Mouse (Mus musculus): ENCODE measurements around the gene Ddi2.
A peak's percentile ranks its signal among the peaks of the same experiment; 100 is the strongest.

The Ddi2 gene

GRCm38 (mm10) chr4:141688505-141688904 is 34.7 kb downstream of the Ddi2 start:
- DNase-seq (ENCODE audit: low spot score), result no peak

- no peak for DNase-seq (ENCODE audit: low spot score)
These were observed 36.7 kb downstream of the Ddi2 start for GRCm38 (mm10) chr4:141686525-141686924.

DNA sequence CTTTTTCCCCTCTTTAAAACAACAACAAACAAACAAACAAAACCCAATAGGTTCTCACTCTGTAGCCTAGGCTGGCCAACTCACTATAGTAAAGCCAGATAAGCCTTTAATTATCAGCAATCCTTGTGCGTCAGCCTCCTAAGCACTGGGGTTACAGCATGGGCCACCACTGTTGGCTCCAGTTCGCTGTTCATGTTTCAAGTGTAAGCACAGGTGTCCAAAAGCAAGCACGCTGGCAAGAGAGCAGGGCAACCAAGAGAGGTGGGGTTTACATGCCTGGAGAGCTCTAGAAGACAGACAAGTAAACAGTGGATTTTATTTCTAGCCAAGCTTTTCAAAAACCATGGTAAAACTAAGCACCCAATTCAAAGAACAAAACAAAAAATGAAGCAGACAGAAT is 37.1 kb downstream of the Ddi2 start:
- DNase-seq (ENCODE audit: low spot score), result no peak

DNA sequence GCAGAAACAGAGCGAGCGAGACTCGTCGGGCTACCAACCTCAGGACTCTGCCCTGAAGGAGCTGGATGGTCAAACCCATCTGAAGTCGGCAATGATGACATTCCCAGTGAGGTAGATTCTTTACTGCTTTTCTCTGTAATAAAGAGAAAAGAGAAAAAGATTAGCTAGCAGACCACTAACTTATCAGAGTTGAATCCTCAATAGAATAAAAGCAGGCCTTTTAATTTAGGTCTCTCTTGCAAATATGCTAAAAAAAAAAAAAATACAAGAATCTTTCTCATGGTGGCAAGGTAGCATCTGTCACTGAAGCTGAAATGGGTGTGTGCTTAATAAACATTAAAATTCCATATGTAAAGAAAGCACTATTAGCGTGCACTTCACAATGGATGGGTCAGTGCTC is 37.7 kb downstream of the Ddi2 start, which contains the start of gene Rsc1a1:
TSS of gene Rsc1a1 (minus strand) at position 101 of the 400 bp plus-strand sequence.
- DNase-seq (ENCODE audit: low spot score), result no peak

DNA sequence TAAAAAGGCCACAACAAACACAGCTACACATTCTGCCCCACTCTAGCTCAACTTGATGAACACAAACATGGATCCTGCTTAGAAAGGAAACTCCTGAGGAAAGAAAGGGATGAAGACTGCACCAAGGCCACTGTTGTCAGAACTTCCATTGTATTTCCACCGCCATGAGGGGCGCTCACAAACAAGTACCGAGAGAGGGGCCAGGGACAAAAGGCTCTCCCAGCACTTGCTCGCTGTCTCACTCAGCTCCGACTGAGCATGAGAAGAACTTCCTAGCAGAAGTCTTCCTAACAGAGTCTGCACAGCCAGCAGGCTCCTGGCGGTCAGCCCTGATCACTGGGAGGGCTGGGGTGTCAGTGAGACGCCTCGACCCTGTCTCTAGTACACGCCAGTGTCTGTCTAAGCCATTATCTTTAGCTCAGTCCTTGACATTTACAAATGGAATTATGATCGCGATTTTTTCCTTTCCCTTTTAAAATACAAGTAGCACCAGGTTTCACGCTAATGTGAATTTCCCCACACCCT is 40.5 kb downstream of the Ddi2 start:
- peak; percentile 72 for DNase-seq (ENCODE audit: low spot score)

- DNase-seq (ENCODE audit: low spot score), result no peak
These were observed 41.5 kb downstream of the Ddi2 start for GRCm38 (mm10) chr4:141681767-141682166.

DNA sequence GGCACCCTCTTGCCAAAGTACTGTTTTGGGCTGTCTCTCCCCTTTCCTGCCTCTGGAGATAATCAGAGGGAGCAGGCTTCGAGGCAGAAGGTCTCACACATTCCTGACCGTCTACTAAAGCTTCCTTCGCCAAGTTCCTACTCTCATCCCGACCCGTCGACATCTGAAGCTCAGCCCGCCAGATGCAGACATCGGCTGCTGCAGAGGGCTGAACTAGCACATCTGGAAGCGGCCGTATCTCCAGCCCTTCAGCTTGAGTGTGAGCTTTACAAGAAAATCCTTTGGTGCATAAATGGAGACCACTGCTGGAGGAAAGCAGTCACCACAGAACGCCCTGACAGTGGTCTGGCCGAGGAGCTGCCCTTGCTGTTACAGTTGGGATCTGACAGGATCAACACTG is 42.3 kb downstream of the Ddi2 start:
- DNase-seq (ENCODE audit: low spot score), result no peak

- DNase-seq (ENCODE audit: low spot score), result no peak
These were observed 44.2 kb downstream of the Ddi2 start for GRCm38 (mm10) chr4:141679016-141679415.

- no peak for DNase-seq (ENCODE audit: low spot score)
These were observed 46.7 kb downstream of the Ddi2 start for GRCm38 (mm10) chr4:141676462-141676979.

DNA sequence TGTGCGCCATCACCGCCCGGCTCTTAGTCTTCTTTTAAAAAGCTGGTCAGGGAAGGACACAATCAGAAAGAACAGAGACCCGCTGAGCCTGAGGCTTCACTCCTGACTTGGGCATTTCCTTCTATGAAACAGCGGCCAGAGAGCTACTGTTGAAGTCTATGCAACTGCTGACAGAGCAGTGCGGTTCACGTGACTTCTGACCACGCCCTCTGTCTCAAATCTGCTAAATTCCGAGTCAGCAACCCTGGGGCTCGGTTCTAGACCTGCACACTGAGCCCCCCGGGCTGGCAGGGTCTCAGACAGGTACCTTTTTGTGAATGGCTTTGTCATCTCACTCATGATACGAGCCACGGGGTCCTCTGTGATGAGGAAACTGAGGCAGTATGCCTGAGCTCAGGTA is 50.9 kb downstream of the Ddi2 start:
- DNase-seq (ENCODE audit: low spot score), result no peak

DNA sequence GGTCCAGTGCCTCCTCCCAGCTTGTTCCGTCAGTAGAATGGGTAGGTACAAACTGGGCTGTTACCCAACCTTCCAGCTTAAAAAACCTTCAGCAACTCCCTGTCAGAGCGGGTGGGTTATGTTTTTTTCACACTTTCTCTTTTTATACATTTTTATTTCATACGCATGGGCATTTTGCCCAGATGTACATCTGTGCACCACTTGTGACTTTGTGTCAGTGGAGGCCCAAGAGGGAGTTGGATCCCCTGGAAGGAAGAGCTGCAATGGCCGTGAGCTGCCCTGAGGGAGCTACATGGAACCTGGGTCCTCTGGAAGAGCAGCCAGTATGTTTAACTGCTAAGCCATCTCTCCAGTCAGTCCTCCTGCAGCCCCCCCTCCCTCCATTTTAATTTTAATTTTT is 51.8 kb downstream of the Ddi2 start:
- no peak for DNase-seq (ENCODE audit: low spot score)

DNA sequence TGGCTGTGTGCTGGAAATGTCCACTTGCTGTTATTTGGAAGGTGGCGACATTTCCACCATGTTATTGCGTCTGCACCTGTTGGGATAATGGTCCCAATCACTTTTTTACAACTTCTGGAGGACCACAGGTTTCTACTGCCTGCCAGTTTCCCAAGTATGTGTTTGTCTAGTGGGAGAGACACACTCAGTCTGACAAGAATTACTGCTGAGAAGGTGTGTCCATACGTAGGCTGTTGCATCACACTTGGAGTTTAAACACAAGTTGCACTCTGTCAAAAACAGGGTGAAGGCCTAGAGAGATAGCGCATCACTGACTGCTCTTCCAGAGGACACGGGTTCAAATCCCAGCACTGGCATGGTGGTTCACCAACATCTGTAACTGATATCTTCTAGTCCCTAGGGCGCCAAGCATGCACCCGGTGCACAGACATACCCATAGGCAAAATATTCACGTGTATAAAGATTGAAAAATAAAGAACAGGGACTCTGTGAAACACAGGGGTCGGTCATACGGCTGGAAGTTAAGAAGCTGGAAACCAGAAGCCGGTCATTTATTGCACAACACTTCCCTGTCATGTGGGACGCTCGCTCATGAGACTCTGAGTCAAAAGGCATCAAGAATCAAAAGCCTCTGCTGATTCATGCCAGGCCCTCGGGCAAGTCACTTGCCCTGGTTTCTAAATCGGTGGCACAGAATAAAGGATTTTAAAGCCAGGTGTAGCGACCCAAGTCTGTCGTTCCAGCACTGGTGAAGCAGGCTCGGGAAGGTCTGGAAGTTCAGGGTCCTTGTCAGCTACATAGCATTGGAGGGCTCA is 53.1 kb downstream of the Ddi2 start:
- no peak for DNase-seq (ENCODE audit: low spot score)

DNA sequence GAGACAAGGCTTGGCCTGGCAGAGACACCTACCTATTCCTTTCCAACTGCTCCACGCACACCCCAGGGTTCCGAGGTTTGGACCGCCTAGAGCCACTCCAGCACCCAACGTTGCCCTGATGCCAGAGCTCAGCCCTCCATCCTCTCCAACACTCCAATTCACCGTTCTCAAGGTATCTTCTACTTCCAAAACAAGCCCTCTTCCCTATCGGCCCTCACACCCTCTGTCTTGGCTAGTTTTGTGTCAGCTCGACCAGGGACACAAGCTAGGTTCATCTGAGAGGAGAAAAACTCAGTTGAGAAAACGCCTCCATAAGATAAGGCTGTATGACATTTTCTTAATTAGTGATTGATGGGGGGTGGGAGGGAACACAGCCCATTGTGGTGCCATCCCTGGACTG is 58.4 kb downstream of the Ddi2 start, which contains the start of gene Plekhm2:
TSS of gene Plekhm2 (minus strand) at position 101 of the 400 bp plus-strand sequence.
- DNase-seq (ENCODE audit: low spot score), result no peak

GRCm38 (mm10) chr4:141664011-141664745 is 59.0 kb downstream of the Ddi2 start:
- peak; percentile 81 for DNase-seq (ENCODE audit: low spot score)

GRCm38 (mm10) chr4:141663122-141663931 is 59.9 kb downstream of the Ddi2 start:
- peak; percentile 47 for DNase-seq (ENCODE audit: low spot score)

DNA sequence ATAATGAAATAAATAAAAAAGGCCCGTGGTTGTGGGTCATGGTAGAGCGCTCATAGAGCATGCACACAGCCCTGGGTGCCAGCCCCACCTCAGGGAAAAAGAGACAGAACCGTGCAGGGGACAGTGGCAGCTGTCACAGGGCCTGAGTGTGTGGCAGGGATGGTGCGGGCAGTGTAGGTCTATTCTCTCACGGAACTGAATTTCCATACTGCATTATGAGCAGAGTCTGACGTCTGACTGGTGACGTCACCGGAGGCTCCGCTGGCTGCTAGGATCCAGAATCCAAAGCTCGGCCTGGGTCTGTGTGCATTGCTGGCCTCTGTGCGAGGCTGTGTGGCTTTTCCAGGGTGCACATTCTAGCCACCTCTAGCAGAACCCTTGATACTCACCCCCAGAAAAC is 62.3 kb downstream of the Ddi2 start:
- DNase-seq (ENCODE audit: low spot score), result no peak

- no peak for DNase-seq (ENCODE audit: low spot score)
These were observed 63.5 kb downstream of the Ddi2 start for GRCm38 (mm10) chr4:141659739-141660138.

GRCm38 (mm10) chr4:141658846-141659484 is 64.3 kb downstream of the Ddi2 start:
- DNase-seq (ENCODE audit: low spot score), result no peak

DNA sequence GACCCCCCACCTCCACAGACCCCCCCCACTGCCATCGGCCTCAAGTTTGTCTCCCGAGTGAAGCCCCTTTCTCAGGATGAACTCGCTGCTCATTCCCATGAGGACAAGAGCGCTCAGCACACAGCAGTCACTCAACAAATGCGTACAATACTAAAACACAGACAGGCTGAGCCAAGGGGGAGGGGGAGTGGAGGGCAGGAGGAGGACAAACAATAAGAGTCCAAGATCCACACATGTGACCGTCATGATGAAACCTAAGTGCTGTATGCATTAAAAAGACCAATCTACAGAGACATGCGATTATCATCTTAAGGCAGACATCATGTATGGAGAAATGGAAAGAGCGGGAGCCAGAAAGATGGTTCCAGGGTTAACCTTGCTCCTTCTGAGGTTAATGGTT is 66.3 kb downstream of the Ddi2 start:
- no peak for DNase-seq (ENCODE audit: low spot score)

DNA sequence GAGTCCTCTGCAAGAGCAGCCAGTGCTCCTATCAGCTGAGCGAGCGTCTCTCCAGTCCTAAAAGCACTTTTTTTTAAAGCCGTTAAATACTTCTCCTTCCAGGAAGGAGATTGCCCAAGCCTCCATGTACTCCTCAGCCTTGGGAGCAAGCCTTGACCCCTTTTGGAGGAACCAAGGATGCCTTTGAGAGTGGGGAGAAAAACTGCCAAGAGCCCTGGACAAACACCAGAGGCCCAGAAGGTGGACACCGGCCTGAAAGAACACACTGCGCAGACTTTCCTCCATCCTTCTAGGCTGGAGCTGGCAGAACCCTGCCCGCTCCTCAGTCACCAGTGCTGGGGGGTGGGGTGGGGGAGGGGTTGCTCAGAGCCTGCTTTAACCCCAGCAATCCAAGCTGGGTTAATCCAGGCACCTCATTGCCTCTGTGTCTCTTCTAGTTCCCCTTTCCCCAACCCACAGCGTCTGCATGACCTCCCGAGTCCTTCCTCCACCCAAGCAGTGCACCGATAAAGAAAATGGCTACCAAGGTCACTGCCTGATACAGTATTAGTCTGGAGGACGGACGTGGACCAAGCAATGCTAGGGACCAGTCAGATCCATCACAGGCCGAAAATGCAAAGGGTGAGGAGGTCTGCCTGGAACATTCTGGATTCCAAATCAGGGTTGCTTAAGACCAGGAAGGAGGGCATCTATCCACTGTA is 67.2 kb downstream of the Ddi2 start:
- peak; percentile 53 for DNase-seq (ENCODE audit: low spot score)

DNA sequence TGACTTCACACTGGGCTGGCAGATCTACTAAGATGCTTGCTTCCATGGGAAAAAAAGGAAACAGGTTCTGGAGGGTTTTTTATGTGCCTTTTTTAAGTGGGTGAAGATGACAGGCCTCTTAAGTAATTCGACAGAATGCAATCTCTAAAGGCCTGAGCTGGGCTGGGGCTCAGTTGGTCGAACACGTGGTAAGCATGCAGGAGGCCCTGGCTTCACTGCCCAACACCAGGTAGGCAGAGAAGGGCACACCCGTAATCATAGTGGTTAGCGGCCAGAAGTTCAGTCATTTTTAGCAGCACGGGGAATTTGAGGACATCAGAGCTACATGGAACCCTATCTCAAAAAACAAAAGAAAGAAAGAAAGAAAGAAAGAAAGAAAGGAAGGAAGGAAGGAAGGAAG is 68.7 kb downstream of the Ddi2 start:
- DNase-seq (ENCODE audit: low spot score), result no peak

Data from ovary, postnatal 36 days (tissue).